Mouse (Mus musculus): ENCODE results near the gene Man1c1.
A peak's percentile ranks its signal among the peaks of the same experiment; 100 is the strongest.

Gene Man1c1

GRCm38 (mm10) chr4:134703835-134704546 lies at the start of gene Man1c1:
Gene Man1c1 (minus strand): TSS chr4:134704290.
- DNase-seq (ENCODE audit: low read depth, low spot score) = peak; percentile 86

- no peak for DNase-seq (ENCODE audit: low read depth, low spot score)
Measured at GRCm38 (mm10) chr4:134753516-134754261, 49.6 kb upstream of the Man1c1 start.

- DNase-seq (ENCODE audit: low read depth, low spot score) = no peak
Measured at GRCm38 (mm10) chr4:134752911-134753426, 48.9 kb upstream of the Man1c1 start.

GRCm38 (mm10) chr4:134751682-134752380 lies 47.7 kb upstream of the Man1c1 start:
- no peak for DNase-seq (ENCODE audit: low read depth, low spot score)

GRCm38 (mm10) chr4:134750825-134751224 lies 46.7 kb upstream of the Man1c1 start:
- DNase-seq (ENCODE audit: low read depth, low spot score) = no peak

GRCm38 (mm10) chr4:134750263-134750662 lies 46.2 kb upstream of the Man1c1 start:
- DNase-seq (ENCODE audit: low read depth, low spot score) = no peak

GRCm38 (mm10) chr4:134749301-134750030 lies 45.4 kb upstream of the Man1c1 start:
- DNase-seq (ENCODE audit: low read depth, low spot score) = no peak

GRCm38 (mm10) chr4:134745900-134746661 lies 42.0 kb upstream of the Man1c1 start:
- DNase-seq (ENCODE audit: low read depth, low spot score) = no peak

- no peak for DNase-seq (ENCODE audit: low read depth, low spot score)
Measured at GRCm38 (mm10) chr4:134743881-134744633, 40.0 kb upstream of the Man1c1 start.

GRCm38 (mm10) chr4:134741949-134742348 lies 37.9 kb upstream of the Man1c1 start:
- no peak for DNase-seq (ENCODE audit: low read depth, low spot score)

- DNase-seq (ENCODE audit: low read depth, low spot score) = no peak
Measured at GRCm38 (mm10) chr4:134740186-134740585, 36.1 kb upstream of the Man1c1 start.

GRCm38 (mm10) chr4:134739530-134739929 lies 35.4 kb upstream of the Man1c1 start:
- DNase-seq (ENCODE audit: low read depth, low spot score) = no peak

- DNase-seq (ENCODE audit: low read depth, low spot score) = no peak
Measured at GRCm38 (mm10) chr4:134737365-134737910, 33.3 kb upstream of the Man1c1 start.

GRCm38 (mm10) chr4:134736147-134736546 lies 32.1 kb upstream of the Man1c1 start:
- no peak for DNase-seq (ENCODE audit: low read depth, low spot score)

GRCm38 (mm10) chr4:134734629-134735081 lies 30.6 kb upstream of the Man1c1 start:
- DNase-seq (ENCODE audit: low read depth, low spot score) = no peak

- no peak for DNase-seq (ENCODE audit: low read depth, low spot score)
Measured at GRCm38 (mm10) chr4:134734038-134734628, 30.0 kb upstream of the Man1c1 start.

GRCm38 (mm10) chr4:134733371-134733770 lies 29.3 kb upstream of the Man1c1 start:
- no peak for DNase-seq (ENCODE audit: low read depth, low spot score)

GRCm38 (mm10) chr4:134730106-134730505 lies 26.0 kb upstream of the Man1c1 start:
- no peak for DNase-seq (ENCODE audit: low read depth, low spot score)

GRCm38 (mm10) chr4:134725735-134726345 lies 21.8 kb upstream of the Man1c1 start:
- DNase-seq (ENCODE audit: low read depth, low spot score) = no peak
